Mouse (Mus musculus): ENCODE results near the gene Naga.

Naga gene

DNA sequence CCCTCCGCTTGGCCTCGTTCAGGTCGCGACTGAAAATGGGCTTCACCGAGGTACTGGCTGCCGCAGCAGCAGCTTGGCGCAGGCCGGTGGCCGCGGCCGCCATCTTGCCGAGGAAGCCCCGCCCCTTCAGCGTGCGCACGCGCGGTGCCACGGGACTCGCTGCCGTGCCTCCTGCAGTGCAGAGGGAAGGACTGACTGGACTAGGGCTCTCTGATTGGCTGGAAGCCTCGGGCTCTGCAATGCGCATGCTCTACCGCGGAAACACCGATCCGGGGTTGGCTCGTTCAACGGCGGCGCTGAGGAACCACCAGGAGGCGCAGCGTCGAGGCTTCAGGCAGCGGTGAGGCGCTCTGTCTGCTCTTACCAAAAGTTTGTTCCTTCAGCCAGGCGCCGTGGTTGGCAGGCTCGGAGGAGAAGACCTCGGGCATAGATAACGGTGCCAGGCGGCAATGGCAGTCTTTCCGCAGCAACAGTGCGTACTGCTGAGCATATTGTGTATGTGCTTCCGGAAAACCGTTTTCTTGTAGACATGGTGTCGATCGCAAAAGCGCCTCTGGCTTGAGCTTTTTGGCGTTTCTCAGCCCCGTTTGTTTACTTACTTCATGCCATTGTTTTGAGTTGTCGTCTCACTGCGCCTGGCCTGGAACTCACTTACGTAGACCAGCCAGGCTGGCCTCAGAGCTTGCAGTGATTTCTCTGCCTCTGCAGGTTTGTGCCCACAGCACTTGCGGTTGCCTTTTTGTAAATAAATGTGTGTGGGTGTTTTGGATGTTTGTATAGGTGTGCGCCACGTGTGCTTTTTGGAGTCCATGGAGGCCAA, 15.6 kb upstream of the Naga start, which contains the start of gene Ndufa6:
TSS of gene Ndufa6 (minus strand) at position 197 of the 820 bp plus-strand sequence.
- peak; percentile 99 for DNase-seq (ENCODE audit: low read depth, low spot score)

DNA sequence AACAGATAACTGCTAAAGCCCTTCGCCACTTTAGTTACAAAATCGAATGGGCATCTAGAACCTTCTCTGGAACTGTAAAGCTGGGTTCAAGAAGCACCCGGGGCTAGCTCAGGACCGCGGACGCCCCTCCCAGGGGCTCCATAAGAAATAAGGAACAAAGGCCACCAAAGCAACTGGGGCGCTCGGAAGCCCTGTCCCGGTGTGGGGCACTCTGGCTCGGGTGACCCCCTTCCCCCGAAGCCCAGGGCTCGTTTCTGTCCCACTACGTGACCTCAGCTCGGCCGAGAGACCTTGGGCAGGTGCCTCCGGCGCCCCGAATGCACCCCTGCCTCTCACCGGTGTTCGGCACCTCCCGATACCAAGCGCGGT, 15.0 kb upstream of the Naga start:
- peak; percentile 40 for DNase-seq (ENCODE audit: low read depth, low spot score)

DNA sequence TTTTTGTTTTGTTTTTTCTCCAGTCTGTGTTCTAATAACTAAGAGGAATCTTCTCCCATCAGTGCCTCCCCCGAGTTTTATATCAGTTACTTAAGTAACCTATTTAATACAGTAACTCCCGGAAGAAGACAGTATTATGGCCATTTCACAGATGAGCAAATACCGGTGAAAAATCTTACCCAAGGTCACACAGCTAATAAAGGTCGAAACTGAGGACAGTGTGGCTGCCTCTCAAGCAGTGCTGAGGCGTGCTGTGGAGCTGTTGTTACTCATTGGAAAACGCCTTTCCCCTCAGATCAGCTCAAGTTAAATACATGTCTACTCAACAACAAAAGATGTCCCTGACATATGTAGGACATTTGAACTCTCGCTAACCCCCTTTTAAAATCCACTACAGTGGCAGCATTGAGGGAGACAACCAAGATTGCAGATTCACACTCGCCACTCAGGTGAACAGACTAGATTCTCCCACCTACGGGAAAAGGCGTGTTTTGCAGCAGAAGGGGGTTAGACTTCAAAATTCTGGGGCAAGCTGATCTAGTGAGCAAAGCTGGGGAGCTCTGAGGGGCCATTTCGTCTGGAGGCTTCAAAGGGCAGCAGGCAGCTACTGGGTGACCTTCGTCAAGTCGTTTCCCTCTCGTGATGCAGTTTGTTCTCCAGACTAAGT, 14.5 kb upstream of the Naga start:
- no peak for DNase-seq (ENCODE audit: low read depth, low spot score)

DNA sequence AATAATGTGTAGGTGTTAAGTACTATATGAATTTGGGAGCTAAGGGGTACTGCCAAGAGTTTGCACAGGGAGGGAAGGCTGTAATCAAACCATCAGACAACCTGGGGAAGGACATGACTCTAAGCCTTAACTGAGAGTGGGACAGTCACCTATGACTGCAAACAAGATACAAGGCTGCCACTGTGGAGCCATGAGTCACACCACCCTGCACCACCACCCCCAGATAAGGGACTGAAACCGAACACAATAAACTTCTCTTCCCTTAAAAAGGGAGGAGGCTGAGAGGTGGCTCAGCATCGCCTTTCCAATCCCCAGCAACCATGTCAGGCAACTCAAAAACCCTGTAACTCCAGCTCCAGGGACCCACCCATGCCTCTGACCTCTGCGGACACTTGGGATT, 12.8 kb upstream of the Naga start:
- DNase-seq (ENCODE audit: low read depth, low spot score): no peak

DNA sequence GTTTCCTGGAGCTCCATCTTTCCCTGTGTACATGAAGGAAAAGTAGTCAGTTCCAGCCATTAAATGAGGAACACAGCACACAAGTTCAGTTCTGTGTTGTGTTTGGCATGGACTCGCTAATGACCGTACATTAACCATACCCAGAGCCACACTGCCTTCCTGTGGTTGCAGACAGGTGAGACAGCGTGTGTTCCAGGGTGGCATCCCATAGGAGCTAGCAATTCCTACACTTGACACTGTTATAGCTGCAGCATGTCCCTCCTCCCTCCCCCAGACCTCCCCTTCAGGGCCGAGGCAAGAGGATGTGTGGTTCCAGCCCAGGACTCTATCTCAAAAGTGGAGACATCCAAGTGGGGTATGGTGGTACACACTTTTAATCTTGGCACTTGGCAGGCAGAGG, 11.6 kb upstream of the Naga start:
- no peak for DNase-seq (ENCODE audit: low read depth, low spot score)

DNA sequence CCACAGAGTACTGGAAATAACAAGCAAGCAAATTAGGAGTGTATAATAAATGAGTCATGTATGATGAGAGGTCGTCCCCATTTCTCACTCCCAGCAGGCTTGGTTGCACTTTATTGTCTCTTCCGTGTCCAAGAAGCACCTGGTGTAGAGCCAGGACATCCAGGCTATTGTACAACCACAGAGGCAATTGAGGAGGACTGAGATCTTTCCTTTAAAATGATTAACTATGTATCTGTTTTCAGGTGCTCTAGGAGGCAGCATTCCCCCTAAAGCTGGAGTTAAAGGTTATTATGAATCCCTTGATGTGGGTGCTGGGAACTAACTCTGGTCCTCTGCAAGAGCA, 10.2 kb upstream of the Naga start:
- DNase-seq (ENCODE audit: low read depth, low spot score): no peak

DNA sequence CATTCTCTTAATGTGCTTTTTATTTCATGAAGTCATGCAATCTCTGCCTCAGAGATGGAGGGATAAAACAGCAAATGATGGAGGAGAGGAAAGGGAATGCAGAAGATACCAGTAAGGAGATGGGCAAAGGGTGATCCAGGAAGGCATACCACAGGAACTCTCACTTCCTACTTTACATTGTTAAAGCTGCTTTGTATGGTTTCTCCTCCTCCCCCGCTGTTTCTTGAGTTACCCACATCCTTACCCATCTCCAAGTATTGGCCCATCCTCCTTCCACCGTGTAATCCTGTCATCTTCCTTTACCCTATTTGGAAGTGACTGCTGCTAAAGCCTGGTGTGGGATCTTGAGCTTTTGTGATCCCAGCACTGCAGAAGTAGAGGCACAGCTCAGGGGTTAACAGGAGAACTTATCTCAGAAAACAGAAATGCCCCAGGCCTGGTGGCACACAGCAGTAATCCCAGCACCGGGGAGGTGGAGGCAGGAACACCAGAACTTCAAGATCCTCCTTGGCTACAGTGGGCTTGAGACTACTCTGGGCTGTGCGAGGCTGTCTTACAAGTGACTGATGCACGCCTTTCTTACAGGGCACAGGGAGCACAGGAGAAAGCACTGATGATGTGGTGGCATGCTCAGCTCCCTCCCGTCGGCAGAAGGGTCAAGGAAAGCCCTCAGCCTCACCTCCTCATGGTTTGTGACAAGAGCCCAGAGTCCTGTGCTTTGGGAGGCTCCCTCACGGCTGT, 9.7 kb upstream of the Naga start:
- DNase-seq (ENCODE audit: low read depth, low spot score): no peak

DNA sequence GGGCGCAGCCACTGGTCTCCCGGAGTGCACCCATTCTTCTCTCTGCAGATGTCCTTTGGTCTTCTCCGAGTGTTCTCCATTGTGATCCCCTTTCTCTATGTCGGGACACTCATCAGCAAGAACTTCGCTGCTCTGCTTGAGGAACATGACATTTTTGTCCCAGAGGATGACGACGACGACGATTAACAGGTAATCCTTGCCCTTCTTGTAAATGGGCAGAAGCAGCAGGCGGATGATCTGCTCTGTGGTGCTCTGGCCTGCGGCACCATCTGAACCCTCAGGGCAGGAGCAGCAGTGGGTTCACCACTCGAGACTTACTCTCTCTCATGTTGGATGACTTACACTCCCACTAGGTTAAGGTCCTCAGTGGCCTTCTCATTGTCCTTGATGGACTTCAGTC, 9.1 kb upstream of the Naga start:
- no peak for DNase-seq (ENCODE audit: low read depth, low spot score)

DNA sequence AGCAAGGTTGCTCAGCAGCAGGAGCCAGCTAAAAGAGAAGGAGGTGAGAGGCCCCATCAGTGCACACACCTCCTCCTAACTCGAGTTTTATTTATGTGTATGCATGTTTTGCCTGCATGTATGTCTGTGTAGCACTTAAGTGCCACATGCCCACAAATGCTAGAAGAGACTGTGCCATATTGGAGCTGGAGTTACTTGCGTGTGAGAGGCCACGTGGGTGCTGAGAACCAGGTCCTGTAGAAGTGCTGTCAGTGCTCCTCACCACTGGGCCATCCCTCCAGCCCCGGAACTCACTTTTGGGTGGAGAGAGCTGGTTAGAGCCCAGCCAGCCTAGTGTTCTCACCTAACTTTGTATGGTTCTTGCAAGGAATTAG, 8.6 kb upstream of the Naga start:
- no peak for DNase-seq (ENCODE audit: low read depth, low spot score)

DNA sequence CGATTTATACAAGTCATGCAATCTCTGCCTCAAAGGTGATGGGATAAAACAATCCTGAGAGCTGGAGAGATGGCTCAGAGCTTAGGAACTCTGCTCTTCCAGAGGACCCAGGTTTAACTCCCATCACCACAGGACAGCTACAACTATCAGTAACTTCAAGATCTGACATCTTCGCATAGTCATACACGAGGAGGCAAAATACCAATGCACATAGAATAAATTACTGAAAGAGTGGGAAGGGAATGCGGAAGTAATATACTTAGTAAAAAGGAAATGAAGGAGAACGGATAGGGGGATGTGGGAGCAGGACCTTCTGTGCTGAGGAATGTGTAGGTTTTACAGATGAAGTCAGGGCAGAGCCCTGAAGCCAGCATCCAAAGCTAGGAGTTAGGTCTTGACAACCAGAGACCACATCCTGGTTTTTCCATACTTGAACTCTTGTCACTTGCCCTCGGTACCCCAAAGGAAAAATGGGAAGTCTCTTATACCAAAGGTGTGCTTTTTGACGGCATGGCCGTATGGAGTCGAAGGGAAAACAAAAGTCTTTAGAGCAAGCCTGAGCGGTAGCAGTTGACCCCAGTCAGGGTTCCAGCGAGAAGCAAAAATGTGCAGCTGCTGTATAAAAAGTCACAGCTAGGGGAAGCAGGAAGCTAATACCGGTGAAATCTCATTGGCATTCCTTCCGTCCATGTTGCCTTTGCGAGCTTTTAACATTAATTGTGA, 8.0 kb upstream of the Naga start:
- peak; percentile 35 for DNase-seq (ENCODE audit: low read depth, low spot score)

DNA sequence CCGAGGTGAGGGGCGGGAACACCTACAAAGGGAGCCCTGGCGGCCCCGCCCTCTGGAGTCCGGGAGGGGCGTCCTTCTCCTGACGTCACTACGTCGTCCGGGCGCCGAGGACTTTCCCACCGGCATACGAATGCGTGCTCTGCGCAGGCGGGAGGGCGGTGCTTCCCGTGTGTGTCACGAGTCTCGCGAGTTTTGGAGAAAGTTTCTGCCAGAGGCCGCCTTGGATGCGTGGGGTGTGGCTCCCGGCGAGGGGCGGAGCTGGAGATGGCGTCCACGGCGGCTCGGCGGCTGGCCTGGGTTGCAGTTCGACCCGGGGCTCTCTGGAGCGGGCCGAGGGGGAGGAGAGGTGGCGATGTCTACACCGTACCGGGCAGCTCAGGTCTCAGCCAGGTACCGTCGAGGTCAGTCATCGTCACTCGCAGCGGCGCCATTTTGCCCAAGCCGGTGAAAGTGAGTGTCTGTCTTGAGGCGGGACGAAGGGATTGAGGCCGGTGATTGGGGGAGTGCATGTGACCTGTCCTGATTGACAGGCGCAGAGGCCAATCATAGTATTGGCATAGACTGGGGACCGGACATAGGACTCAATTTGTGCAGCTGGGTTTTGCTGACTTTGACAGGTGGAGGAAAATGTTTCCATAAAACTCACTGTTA, 7.2 kb upstream of the Naga start:
- DNase-seq (ENCODE audit: low read depth, low spot score): peak; percentile 98

DNA sequence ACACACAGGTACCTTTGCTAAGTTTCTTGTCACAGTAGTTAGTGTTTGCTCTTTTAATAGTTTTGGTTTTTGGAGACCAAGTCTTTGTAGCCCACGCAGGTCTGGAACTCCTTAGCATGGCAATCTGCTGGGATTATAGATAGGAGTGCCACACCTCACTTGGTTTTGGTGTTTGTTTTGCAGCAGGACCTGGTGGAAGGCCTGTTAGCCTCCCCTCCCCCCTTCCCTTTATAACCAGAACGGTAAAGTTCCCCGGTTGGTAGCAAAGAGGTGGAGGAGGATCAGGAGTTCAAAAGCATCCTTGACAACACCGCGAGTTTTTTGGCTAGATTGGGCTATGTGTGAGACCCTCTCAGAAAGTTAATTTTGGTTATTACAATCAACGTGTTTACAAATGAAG, 6.2 kb upstream of the Naga start:
- peak; percentile 3 for DNase-seq (ENCODE audit: low read depth, low spot score)

DNA sequence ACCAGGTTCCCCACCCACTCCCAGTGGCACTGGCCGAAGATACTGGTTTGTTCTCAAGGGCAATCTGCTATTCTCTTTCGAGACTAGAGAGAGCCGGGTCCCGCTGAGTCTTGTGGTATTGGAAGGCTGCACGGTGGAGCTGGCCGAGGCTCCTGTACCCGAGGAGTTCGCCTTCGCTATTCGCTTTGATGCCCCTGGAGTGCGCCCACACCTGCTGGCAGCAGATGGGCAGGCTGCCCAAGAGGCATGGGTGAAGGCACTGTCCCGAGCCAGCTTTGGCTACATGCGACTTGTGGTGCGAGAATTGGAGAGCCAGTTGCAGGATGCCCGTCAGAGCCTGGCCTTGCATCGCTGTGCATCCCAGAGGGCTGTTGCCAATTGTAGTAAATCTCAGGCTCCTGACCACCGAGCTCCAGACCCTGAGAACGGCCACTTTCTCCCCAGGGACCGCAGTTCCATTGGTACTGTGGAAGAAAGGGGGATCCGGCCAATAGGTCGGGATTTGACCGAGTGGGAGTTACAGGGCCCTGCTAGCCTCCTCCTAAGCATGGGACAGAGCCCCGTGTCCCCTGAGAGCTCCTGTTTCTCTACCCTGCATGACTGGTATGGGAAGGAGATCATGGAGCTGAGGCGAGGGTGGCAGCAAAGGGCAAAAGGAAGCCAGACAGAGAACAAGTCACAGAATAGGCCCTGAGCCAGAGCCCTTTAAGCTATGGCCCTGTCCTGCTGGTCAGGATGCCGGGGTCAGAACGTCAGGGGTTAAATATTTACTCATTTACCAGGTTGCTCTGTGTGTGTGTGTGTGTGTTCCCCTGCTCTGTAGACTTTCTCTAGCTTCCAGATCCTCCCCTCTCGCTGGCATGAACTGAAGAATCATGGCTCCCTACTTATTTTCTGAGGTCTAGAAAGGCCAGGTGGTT, 4.9 kb upstream of the Naga start:
- DNase-seq (ENCODE audit: low read depth, low spot score): peak; percentile 1

DNA sequence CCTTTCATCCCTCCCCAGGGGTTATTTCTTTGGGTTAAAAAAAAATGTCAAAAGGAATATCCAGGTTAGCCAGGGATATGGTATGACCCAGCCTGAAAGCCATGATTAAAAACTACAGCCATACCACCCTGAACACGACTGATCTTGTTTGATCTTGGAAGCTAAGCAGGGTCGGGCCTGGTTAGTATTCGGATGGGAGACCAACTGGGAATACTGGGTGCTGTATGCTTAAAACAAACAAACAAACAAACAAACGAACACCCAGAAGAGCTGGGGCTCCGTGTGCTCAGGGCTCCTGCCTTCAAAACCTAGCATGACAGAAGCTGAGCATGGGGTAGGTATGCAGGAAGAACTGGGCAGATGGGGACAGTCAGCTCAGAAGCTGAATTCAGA, 3.8 kb upstream of the Naga start:
- no peak for DNase-seq (ENCODE audit: low read depth, low spot score)

DNA sequence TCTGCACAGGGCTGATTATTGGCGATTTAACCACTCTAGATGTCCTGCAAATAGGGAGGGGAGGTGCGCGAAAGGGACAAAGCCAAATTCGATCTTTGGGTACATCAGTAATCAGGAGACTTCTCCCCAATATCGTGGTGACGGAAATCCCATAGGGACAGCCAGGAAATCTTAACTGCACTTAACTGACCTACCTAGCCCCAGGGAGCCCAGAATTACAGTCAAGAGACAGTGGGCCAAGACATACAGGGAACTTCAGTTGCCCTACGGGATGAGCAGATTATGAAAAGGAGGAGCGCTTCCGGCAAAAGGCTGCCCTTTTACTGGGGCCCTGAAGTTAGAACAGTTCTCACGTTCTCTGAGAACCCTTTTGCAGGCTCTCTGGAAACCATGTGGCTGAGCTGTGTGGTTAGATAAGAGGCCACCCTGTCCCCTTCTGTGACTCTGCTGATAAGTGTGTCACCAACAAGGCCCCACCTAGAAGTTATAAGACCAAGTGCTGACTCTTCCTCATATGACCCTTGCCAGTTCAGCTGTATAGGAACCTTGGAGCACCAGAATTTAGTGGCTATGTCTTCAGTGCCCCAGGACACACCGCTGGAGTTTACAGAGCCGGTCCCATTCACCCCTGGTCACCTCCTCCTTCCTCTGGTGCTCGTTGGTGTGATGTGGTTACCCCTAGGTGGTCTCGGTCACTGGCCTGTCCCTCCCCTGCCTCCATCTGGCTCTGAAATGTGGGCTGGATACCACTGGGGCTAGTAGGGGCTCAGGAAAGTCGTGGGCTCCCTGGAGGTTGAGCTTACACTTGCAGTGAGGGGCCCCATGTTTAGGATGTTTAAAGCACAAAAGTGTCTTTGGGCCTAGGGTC, 3.2 kb upstream of the Naga start:
- peak; percentile 53 for DNase-seq (ENCODE audit: low read depth, low spot score)

DNA sequence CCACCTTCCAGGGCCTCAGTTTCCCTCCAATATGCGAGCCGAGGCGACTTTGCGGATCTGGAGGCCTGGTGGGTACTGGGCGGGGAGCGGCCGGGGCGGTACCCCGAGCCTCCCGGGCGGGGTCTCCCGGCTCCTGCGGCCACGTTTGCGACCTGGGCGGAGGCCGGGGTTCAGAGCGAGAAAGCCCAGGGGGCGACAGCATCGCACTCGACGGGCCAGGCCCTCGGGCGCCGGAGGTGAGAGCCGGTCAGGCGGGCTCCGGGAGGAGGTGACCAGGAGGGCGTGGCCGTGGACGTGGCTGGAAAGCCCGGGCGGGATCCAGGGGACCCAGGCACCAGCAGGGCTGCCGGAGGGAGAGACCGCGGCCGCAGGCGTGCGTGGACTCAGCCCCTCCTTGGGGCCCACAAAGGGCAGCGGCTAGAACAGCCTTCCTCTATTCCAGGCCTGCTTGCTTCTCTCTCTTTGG, 2.3 kb upstream of the Naga start:
- no peak for DNase-seq (ENCODE audit: low read depth, low spot score)

DNA sequence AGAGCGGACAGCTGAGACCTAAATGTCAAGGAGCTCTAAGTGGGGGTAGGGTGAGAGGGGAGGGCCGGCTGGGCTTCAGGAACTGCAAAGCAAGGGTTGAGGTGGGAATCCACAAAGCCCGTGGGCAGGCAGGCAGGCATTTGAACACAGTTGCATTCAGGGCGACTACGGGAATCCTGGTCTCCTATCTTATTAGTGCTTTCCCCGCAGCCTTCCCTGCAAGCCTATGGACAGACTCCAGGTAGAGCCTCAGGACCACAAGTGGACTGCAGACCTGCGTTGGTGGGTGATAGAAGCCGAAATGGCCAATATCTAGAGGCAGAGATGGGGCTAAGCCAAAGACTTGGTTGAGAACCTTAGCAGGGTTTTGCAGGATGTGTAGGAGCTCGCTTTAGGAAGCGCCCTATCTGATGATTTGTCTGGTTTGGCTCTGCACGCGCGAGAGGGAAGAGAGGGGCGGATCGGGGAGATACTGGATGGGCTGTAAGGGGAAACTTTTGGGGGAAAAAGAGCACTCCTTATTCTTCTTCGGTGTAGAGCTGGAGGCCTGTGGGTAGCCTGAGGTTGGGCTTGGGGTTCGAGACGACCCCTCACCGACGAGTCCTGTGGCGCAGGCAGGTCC, 1.8 kb upstream of the Naga start:
- no peak for DNase-seq (ENCODE audit: low read depth, low spot score)

DNA sequence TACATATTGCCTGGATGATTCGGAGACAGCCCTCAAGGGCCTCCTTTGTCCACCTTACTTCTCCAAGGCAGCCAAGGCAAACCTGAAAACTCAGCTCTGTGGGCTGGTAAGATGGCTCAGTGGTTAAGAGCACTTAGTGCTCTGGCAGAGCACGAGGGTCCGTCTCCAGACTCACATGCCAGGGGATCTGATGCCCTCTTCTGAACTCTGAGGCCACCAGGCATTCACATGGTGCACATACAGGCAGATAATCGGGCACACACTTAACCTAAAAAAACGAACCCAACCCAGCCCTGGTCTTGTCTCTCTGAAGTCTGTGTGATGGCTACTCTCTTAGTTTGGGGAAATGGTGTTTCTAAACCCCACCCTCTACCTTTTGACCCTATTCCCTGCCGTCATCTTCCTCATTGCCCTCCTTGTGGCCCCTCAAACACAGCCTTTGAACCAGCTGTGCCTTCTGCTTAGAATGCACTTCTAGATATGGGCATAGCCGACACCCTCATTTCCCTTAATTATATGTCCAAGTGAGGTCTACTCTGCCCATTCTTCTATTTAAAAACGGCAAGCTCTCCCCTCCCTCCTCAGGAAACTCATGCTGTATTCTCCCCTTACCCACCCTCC, 1.0 kb upstream of the Naga start:
- no peak for DNase-seq (ENCODE audit: low read depth, low spot score)

DNA sequence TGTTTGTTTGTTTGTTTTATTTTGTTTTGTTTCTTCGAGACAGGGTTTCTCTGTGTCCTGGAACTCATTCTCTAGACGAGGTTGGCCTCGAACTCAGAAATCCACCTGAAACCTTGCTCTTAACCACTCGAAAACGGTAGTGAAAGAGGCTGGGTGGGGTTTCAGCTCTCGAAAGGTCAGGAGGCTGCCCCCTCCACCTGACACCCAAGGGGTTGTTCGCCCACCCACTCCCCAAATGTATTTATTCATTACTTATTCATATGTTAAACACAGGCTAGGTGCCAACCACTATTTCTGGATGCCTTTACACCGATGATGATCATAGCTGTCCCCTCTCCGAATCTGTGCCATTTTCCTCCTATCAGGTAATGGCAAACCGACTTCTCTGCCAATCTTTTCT, 425 bp upstream of the Naga start:
- DNase-seq (ENCODE audit: low read depth, low spot score): no peak

Data from CD4-positive helper T cell, adult 2 months (primary cell).